Mouse (Mus musculus): ENCODE data around the gene Kifc5b.

Gene Kifc5b

GRCm38 (mm10) chr17:26947231-26948100, 30.6 kb downstream of the Kifc5b start:
- DNase-seq (ENCODE audit: low spot score) = no peak

GRCm38 (mm10) chr17:26948316-26949050, 31.6 kb downstream of the Kifc5b start:
- DNase-seq (ENCODE audit: low spot score) = no peak

- no peak for DNase-seq (ENCODE audit: low spot score)
These were observed 32.2 kb downstream of the Kifc5b start for GRCm38 (mm10) chr17:26949051-26949577.

GRCm38 (mm10) chr17:26949866-26950265, 33.0 kb downstream of the Kifc5b start:
- no peak for DNase-seq (ENCODE audit: low spot score)

GRCm38 (mm10) chr17:26950560-26951288, 33.8 kb downstream of the Kifc5b start:
- DNase-seq (ENCODE audit: low spot score) = no peak

GRCm38 (mm10) chr17:26951406-26951805, 34.5 kb downstream of the Kifc5b start:
- no peak for DNase-seq (ENCODE audit: low spot score)

GRCm38 (mm10) chr17:26951952-26952877, 35.3 kb downstream of the Kifc5b start:
- no peak for DNase-seq (ENCODE audit: low spot score)

DNA sequence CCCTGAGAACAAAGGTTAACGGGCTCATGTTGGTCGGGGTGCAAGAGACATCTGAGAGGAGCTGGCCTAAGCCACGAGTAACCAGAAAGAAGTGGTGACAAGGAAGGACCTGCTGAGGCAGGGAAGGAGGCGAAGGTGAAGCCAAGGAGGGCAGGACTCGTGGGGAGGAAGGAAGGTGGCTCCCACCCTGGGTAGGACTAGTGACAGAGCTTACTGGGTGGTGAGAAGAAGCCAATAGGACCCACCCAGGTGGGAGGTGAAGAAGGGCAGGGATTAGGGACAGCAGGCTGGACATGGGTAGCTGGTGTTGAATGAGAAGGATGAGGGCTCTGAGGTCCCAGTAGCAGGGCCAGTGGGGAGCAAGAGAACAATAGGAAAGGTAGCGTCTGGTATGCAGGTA, 36.3 kb downstream of the Kifc5b start:
- DNase-seq (ENCODE audit: low spot score) = no peak

- DNase-seq (ENCODE audit: low spot score) = no peak
These were observed 36.8 kb downstream of the Kifc5b start for GRCm38 (mm10) chr17:26953726-26954125.

DNA sequence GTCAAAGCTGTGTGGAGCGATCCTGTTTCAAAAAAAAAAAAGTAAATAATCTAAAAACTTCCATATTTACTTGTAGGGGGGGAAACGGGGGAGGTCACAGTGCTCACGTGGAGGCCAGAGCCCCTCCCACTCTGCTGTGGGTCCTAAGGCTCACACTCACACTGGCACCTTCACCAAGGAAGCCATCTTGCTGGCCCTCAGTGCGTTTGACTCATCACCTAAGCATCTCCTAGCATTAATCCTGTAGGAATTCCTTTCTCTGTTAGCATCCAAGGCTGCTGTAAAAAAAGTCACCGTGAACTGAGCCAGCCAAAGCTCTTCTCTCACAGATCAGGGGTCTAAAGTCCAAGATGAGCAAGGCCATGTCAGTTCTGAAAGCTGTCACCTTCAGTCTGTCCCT, 39.4 kb downstream of the Kifc5b start:
- no peak for DNase-seq (ENCODE audit: low spot score)

GRCm38 (mm10) chr17:26956895-26957294, 40.0 kb downstream of the Kifc5b start:
- DNase-seq (ENCODE audit: low spot score) = no peak

- DNase-seq (ENCODE audit: low spot score) = no peak
These were observed 41.0 kb downstream of the Kifc5b start for GRCm38 (mm10) chr17:26957872-26958271.

DNA sequence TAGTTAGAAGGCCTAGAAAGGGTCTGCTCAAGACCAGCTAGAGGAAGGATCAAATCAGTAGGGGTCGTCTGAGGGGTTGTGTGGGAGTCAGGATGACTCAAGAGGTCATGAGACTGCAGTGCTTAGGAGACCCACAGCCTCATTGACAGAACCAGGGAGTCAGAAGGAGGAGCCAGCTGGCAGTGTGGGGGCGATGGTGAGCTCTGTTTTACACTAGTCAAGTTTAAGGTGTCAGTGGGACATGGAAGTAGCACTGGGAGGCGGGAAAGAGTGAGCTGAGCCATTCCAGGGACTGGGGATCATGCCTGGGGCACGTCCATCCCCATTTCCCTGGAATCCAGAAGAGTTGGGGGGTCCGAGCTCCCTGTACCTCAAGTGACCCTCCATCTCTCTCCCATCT, 42.0 kb downstream of the Kifc5b start:
- DNase-seq (ENCODE audit: low spot score) = no peak

DNA sequence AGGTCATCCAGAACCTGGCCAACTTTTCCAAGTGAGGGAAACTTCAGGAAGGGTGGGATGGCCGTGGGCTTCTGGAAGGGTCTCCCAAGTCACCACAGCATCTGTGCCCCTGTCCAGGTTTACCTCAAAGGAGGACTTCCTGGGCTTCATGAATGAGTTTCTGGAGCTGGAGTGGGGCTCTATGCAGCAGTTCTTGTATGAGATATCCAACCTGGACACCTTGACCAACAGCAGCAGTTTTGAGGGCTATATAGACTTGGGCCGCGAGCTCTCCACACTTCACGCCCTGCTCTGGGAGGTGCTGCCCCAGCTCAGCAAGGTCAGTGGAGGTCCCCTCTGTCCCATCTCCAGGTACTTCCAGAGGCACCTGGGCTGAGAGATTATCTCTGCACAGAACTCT, 42.9 kb downstream of the Kifc5b start:
- no peak for DNase-seq (ENCODE audit: low spot score)

DNA sequence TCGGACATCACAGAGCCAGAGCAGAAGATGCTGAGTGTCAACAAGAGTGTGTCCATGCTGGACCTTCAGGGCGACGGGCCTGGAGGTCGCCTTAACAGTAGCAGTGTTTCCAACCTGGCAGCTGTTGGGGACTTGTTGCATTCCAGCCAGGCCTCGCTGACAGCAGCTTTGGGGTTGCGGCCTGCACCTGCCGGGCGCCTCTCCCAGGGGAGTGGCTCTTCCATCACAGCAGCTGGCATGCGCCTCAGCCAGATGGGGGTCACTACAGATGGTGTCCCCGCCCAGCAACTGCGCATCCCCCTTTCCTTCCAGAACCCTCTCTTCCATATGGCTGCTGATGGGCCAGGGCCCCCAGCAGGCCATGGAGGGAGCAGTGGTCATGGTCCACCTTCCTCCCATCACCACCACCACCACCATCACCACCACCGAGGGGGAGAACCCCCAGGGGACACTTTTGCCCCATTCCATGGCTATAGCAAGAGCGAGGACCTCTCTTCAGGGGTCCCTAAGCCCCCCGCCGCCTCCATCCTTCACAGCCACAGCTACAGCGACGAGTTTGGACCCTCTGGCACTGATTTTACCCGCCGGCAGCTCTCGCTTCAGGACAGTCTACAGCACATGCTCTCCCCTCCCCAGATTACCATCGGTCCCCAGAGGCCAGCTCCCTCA, 44.8 kb downstream of the Kifc5b start:
- no peak for DNase-seq (ENCODE audit: low spot score)

DNA sequence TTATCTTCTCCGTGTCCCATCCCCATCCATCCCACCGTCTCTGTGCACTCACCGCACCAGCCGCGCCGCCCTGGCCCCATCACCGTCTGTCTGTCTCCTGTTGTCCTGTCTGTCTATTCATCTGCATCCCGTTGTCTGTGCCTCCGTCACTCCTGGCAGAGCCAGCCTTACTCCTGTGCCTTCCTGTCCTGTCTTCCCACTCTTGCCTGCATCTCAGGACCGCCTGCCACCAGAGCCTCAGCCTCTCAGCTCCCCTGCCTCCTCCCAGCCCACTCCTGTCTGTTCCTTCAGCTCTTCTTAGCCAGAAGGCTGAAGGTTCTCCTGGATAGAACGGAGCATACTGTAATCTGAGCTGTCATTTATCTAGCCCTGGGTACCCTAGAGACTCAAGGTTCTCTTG, 50.1 kb downstream of the Kifc5b start:
- DNase-seq (ENCODE audit: low spot score) = no peak

GRCm38 (mm10) chr17:26967477-26967876, 50.6 kb downstream of the Kifc5b start:
- no peak for DNase-seq (ENCODE audit: low spot score)

- no peak for DNase-seq (ENCODE audit: low spot score)
These were observed 51.3 kb downstream of the Kifc5b start for GRCm38 (mm10) chr17:26968200-26968611.

DNA sequence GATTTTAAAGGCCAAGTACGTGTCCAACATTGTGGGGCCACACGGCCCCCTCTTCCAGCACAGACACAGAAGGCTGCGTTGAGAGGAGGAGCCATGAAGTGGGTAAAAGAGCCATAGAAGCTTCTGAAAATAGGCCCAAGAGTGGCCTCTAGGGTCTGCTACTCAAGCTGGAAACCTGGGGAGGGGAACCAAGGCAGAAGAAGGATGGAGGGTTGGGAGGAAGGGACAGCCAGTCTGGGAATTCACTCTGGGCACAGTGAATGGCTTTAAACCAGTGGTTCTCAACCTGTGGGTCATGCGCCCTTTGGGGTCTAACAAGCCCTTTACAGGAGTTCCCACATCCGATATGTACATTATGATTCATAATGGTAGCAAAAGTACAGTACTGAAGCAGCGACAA, 52.4 kb downstream of the Kifc5b start:
- no peak for DNase-seq (ENCODE audit: low spot score)

DNA sequence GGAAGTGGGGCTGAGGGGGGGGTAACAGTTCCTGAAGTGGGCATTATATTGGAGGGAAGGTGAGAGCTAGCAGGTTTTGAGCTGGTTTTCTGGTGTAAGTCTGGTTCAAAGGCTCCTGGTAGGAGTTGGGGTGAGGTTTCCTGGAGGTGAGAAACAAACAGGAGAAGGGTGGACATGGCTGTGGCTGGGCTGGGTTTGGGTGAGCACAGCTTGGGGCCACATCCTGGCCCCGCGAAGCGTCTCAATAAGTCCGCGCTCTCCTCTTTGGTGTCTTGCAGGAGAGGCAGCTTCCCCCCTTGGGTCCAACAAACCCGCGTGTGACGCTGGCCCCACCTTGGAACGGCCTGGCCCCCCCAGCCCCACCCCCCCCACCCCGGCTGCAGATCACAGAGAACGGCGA, 53.3 kb downstream of the Kifc5b start:
- DNase-seq (ENCODE audit: low spot score) = no peak

Measured in layer of hippocampus, adult 9-10 months (tissue).